Mouse (Mus musculus): ENCODE measurements around the gene Txn2.

The Txn2 gene

GRCm38 (mm10) chr15:77934326-77934725 is 5.5 kb upstream of the Txn2 start:
- DNase-seq (ENCODE audit: low read depth, low spot score) = no peak

GRCm38 (mm10) chr15:77933770-77934169 is 5.0 kb upstream of the Txn2 start:
- peak; percentile 95 for DNase-seq (ENCODE audit: low read depth, low spot score)

GRCm38 (mm10) chr15:77933222-77933621 is 4.4 kb upstream of the Txn2 start:
- no peak for DNase-seq (ENCODE audit: low read depth, low spot score)

- DNase-seq (ENCODE audit: low read depth, low spot score) = no peak
Measured at GRCm38 (mm10) chr15:77931689-77932016, 2.8 kb upstream of the Txn2 start.

- DNase-seq (ENCODE audit: low read depth, low spot score) = no peak
Measured at GRCm38 (mm10) chr15:77930986-77931688, 2.3 kb upstream of the Txn2 start.

- no peak for DNase-seq (ENCODE audit: low read depth, low spot score)
Measured at GRCm38 (mm10) chr15:77929804-77930203, 998 bp upstream of the Txn2 start.

GRCm38 (mm10) chr15:77928091-77928490 is 715 bp downstream of the Txn2 start:
- no peak for DNase-seq (ENCODE audit: low read depth, low spot score)

- DNase-seq (ENCODE audit: low read depth, low spot score) = no peak
Measured at GRCm38 (mm10) chr15:77926921-77927320, 1.9 kb downstream of the Txn2 start.

GRCm38 (mm10) chr15:77925195-77925594 is 3.6 kb downstream of the Txn2 start:
- DNase-seq (ENCODE audit: low read depth, low spot score) = no peak

- DNase-seq (ENCODE audit: low read depth, low spot score) = peak; percentile 37
Measured at GRCm38 (mm10) chr15:77923267-77924035, 5.4 kb downstream of the Txn2 start.

GRCm38 (mm10) chr15:77922710-77923109 is 6.1 kb downstream of the Txn2 start:
- no peak for DNase-seq (ENCODE audit: low read depth, low spot score)

GRCm38 (mm10) chr15:77921636-77922035 is 7.2 kb downstream of the Txn2 start:
- peak; percentile 71 for DNase-seq (ENCODE audit: low read depth, low spot score)

GRCm38 (mm10) chr15:77920511-77921462 is 8.0 kb downstream of the Txn2 start:
- DNase-seq (ENCODE audit: low read depth, low spot score) = peak; percentile 81

- DNase-seq (ENCODE audit: low read depth, low spot score) = no peak
Measured at GRCm38 (mm10) chr15:77919441-77919840, 9.4 kb downstream of the Txn2 start.

GRCm38 (mm10) chr15:77916851-77917544 is 11.8 kb downstream of the Txn2 start:
- peak; percentile 97 for DNase-seq (ENCODE audit: low read depth, low spot score)

GRCm38 (mm10) chr15:77915287-77915686 is 13.5 kb downstream of the Txn2 start:
- no peak for DNase-seq (ENCODE audit: low read depth, low spot score)

GRCm38 (mm10) chr15:77914507-77914906 is 14.3 kb downstream of the Txn2 start:
- no peak for DNase-seq (ENCODE audit: low read depth, low spot score)

GRCm38 (mm10) chr15:77913054-77913453 is 15.8 kb downstream of the Txn2 start:
- DNase-seq (ENCODE audit: low read depth, low spot score) = no peak

GRCm38 (mm10) chr15:77912585-77912984 is 16.2 kb downstream of the Txn2 start:
- DNase-seq (ENCODE audit: low read depth, low spot score) = no peak

- DNase-seq (ENCODE audit: low read depth, low spot score) = no peak
Measured at GRCm38 (mm10) chr15:77912048-77912447, 16.8 kb downstream of the Txn2 start.

GRCm38 (mm10) chr15:77911065-77911464 is 17.7 kb downstream of the Txn2 start:
- DNase-seq (ENCODE audit: low read depth, low spot score) = peak; percentile 79

All from 3T3-L1 (cell line).